Mouse (Mus musculus) frontal cortex, adult (tissue): ENCODE measurements at regions not wholly inside any gene's neighbourhood (a gene's known extent, or its start where the extent isn't known, plus 50 kb on each side); places are given as distances from the start of the nearest gene placed in this dataset.
"Not testable (repeated sequence)": the region's sequence is repeated elsewhere in the genome, so short reads cannot be mapped to it uniquely, and the experiment has no call there.

Source experiments
- ATAC-seq: cut with Nextera tagmentation; 2 replicates; pipeline ENCODE4 v1.9.2; 2017; ENCODE audit warnings: mild to moderate bottlenecking, moderate library complexity, mixed read lengths; ENCODE audit not compliant: low TSS enrichment

DNA sequence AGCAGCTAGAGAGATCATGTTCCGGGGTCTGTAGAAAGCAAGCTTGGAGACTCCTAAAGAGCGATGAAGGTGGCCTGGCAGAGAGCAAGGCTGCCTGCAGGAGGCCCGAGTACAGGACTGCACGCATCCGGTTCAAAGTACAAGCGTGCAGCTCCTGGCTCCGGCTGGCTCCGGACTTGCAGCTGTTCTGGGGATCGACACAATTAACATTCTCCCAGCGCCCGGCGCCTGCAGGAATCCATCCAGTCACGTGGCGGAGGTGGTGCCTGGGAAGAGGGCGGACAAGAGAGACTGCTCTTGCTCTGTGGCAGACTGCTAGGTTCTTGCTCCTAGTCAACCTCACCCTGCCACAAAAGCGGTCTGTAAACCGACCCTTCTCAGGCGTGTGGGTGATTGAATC is 86.9 kb downstream of the Bdh1 start:
- peak; percentile 82 for ATAC-seq

DNA sequence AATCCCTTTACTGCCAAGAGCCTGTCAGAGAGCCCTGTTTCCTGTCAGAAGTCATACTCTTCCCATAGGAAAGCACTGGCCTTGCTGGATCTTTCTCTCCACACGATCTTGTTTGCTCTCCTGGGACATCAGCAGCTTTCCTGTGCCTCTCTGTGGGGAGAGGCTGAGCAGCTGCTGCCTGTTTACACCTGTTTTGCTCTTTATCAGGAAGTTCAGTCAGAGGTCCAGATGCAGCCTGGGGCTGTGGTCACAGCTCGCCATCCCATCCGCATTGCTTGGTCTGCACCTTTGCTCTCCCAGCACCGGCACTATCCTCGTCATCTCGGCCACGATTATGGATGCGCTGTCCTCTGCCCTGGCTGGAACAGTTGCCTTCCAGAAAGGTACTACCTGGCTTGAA is 88.0 kb downstream of the Bdh1 start:
- ATAC-seq, result no peak

- ATAC-seq, result no peak
Measured at GRCm38 (mm10) chr16:31518816-31519215, 96.7 kb downstream of the Bdh1 start.

DNA sequence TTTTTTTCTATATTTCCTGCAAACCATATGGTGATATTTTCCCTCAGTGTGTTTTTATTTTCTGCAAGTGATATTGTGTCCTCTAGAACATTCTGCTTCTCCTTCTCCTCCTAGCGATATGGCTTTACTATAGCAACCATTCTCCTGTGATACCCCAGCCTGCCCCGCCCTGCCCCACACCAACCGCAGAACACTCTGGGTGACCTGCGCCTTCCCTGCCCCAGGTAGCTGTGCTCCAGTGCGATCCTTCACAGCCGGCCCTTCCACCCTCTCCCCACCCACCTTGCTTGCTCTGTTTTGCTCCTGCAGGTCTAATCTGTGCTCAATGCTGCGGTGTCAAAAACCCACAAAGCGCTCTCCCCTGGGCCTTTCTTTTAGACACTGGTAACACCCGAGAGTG is 98.0 kb downstream of the Bdh1 start:
- ATAC-seq, result peak; percentile 43; the same call in 1 of the 2 replicates

DNA sequence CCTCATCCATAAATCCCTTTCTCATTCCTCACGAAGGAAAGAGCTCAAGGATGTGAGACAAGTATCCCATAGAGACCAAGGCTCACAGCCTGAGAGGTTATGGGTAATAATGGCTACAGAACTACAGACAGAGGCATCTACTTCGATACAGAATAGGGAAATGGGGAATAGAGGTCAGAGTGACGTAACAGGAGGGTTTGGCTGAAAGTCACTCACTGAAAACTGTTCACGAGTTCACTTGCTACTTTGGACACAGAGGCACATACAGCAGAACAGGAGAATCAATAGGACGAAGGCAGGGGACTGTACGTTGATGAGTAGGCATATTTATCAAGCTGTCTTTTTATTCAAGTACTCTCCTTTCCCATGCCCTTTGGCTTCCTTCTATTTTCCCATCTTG is 99.7 kb downstream of the Bdh1 start:
- ATAC-seq, result no peak

DNA sequence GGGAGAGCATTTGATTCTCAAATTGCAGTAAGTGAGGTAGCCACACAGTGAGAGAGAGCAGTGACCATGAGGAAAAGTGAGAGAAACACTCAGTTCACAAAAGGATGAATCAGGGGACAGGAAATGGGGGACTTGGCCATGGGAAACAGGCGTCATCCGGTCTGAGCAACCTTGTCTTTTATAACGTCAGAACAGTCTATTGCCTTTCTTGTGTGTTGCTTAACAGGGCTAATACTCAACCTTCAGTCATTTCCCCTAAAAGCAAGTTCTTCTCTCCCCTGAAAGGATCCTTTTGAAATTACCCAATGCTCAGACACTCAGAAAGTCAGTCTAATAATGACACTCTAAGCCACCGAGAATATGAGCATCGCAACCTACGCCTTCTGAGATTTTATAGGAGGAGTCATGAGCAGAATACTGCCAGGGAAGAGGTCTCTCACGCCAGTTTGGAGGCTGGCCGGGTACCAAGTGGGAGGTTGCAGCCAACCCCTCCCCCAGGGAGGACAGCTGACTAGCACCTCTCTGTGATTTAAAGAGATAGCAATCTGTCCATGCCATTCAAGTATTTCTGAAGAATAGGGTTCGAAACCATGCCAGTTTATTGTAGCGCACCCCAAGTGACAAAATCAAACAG is 104.7 kb downstream of the Bdh1 start:
- ATAC-seq, result no peak

DNA sequence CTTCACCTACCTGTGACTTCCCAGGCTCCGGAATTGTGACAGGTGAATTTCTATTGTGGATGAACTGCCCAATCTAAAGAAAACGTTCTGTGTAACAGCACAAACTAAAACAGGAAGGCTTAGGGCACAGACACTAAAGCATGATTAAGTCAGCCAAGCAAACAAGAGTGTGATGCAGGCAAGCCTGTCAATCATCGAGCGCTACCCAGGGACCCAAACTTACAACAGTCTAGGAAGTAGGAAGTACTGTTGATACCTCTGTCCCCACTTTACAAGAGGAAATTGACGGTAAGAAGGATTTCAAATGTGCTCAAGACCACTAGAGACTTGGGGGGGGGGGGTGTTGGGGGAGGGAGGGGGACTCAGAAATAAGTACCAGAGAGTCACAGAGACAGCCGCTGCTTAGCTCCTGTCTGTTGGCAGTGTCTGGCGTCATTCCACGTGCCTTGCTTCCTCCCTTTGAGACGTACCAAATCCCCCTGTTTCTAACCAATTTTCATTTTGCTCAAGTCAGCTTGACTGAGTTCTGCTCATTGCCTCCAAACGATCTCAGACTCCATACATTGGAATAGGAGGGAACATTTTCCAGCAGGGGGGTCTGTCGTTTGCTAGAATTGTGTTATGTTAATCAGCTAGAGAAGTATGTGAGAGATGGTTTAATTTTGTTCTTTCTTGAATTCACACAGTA is 106.7 kb downstream of the Bdh1 start:
- ATAC-seq, result no peak

- ATAC-seq, result peak; percentile 22
Measured at GRCm38 (mm10) chr16:31529284-31529958, 107.3 kb downstream of the Bdh1 start.

- peak; percentile 82 for ATAC-seq
Measured at GRCm38 (mm10) chr16:31530090-31530489, 108.0 kb downstream of the Bdh1 start.

DNA sequence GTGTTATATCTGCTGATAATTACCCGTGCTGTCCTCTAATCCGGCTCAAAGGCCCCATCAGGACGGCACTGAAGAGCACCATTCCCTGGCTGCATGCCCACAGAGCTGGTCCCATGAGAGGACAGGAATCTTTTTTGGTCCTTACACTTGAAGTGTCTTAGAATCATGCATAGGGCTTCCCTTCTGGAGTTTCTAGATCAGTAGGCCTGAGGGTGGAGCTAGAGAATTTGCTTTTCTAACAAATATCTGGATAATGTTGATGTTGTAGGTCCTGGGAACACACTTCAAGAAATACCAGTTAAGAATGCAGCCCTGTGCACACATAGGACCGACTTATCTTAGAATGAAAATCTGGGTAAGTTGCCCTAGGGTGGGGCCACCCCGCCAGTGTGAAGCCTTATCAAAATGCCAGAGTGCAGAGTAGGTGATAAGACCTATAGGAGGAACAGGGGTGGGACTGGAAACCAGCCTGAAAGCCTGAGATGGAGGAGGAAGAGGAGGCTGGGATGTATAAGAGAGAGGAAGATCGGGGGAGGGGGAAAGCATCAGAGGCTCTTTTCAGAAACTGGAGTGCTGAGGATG is 111.2 kb downstream of the Bdh1 start:
- ATAC-seq, result no peak

DNA sequence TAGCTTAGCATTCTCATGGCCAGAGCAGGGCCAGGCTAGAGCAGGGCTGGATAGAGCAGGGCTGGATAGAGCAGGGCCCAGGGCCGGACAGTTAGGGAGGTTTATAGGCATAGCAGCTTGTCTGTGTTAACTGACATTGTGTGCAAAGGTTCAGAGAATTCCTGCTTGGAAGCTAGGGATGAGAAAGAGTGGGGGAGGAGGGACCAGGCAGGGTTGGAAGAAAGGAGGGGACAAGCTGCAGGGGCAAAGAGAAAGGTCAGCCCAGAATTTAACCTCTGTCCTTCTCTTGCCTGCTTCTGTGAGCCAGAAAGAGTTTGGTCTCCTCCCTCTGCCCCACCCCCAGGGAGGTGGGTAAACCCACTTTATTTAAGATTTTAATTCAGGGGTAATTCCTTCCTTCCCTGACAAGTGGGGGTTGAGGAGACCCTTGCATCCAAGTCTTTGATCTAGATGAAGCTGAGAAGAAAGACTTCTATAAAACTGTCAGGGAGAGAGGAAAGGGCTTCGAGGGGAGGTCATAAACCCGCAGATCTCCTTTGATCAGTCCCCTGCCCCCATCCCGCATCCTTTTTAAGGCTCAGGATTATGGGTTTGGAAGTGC is 112.9 kb downstream of the Bdh1 start:
- no peak for ATAC-seq

- no peak for ATAC-seq
Measured at GRCm38 (mm10) chr16:31536328-31536727, 114.2 kb downstream of the Bdh1 start.

- ATAC-seq, result no peak
Measured at GRCm38 (mm10) chr16:31538606-31539005, 116.5 kb downstream of the Bdh1 start.

GRCm38 (mm10) chr16:31543499-31544170 is 119.6 kb upstream of the Dlg1 start:
- no peak for ATAC-seq

- no peak for ATAC-seq
Measured at GRCm38 (mm10) chr16:31546062-31546827, 117.0 kb upstream of the Dlg1 start.

DNA sequence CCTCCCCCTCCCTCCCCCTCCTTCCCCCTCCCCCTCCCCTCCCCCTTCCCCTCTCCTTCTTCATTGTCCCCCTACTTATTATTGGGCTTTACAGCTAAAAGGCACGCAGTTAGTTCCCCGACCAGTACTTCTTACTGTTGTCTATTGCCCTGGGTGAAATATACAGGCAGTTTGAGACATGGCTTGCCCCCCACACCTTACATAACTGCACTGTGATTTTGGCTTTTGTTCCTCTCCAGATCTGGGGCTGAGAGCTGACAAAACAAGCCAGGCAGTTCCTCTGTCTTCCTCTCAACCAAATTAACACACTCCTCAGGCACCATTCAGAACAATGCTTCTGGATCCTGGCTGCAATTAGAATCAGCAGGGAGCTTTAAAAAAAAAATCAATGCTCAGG is 116.4 kb upstream of the Dlg1 start:
- ATAC-seq, result peak; percentile 74

- peak; percentile 29; the same call in 1 of the 2 replicates for ATAC-seq
Measured at GRCm38 (mm10) chr16:31547391-31547790, 115.9 kb upstream of the Dlg1 start.

DNA sequence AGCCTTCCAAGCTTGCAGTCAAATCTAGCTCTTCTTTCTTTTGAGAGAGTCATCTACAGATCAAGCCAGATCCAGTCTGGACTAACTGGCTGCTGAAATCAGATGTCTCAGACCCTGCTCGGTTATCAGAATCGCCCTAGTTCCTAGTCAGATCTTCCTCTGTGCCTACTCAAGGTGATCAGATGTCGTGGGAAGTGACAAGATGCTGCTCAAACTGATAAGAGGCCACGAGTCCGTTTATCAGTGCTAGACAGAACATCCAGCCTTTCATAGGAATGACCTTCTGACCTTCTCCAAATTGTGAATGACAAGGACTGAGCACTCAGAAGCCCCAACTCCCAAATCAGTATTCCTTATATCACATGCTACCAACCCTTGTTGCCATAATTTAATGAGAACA is 113.3 kb upstream of the Dlg1 start:
- ATAC-seq, result no peak

DNA sequence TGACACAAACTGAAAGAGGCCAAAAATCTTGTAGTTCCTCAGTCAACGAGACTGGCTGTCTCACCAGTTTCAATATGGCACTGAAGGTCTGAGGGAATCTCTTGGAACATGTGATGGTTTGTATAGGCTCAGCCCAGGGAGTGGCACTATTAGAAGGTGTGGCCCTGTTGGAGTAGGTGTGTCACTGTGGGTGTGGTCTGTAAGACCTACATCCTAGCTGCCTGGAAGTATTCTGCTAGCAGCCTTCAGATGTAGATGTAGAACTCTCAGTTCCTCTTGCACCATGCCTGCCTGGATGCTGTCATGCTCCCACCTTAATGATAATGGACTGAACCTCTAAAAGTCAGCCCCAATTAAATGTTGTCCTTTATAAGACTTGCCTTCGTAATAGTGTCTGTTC is 112.7 kb upstream of the Dlg1 start:
- not testable (repeated sequence) for ATAC-seq

GRCm38 (mm10) chr16:31551416-31552151 is 111.7 kb upstream of the Dlg1 start:
- ATAC-seq, result no peak
